Mouse (Mus musculus) CH12.LX (cell line): ENCODE results near the gene Dtx3.

ENCODE experiments used
- CHD2 ChIP-seq: IDR thresholded peaks from 2 replicates; pipeline ENCODE4 v1.6.1; 2011; ENCODE audit warnings: low read length, improper control_type of control experiment
- CTCF ChIP-seq, 2 experiments: IDR thresholded peaks in 1 of 2; conservative IDR thresholded peaks in 1 of 2; 2 replicates each; pipeline ENCODE4 v1.5.1; 2011 to 2012; ENCODE audit warnings: low read depth in 2 of 2, low read length in 2 of 2, improper control_type of control experiment in 1 of 2, inconsistent platforms in 1 of 2, mild to moderate bottlenecking in 1 of 2, moderate library complexity in 1 of 2
- EP300 ChIP-seq: IDR thresholded peaks from 2 replicates; pipeline ENCODE4 v1.6.1; 2011; ENCODE audit warnings: low read length, improper control_type of control experiment
- GABPA ChIP-seq: IDR thresholded peaks from 2 replicates; pipeline ENCODE4 v1.6.1; 2012; ENCODE audit warnings: low read depth, low read length, improper control_type of control experiment, inconsistent platforms; ENCODE audit not compliant: insufficient replicate concordance
- HCFC1 ChIP-seq: IDR thresholded peaks from 2 replicates; pipeline ENCODE4 v1.6.1; 2012; ENCODE audit warnings: low read depth, mild to moderate bottlenecking, inconsistent platforms, low read length, improper control_type of control experiment
- MAZ ChIP-seq: IDR thresholded peaks from 2 replicates; pipeline ENCODE4 v1.6.1; 2012; ENCODE audit warnings: low read depth, mild to moderate bottlenecking, inconsistent platforms, low read length, improper control_type of control experiment, moderate library complexity
- MXI1 ChIP-seq: IDR thresholded peaks from 2 replicates; pipeline ENCODE4 v1.6.1; 2011; ENCODE audit warnings: mild to moderate bottlenecking, low read depth, low read length, improper control_type of control experiment
- NRF1 ChIP-seq: IDR thresholded peaks from 2 replicates; pipeline ENCODE4 v1.6.1; 2014; ENCODE audit warnings: low read depth, mild to moderate bottlenecking, inconsistent platforms, low read length, improper control_type of control experiment, moderate library complexity
- POLR2A ChIP-seq: IDR thresholded peaks from 2 replicates; pipeline ENCODE4 v1.6.1; 2011; ENCODE audit warnings: low read depth, mild to moderate bottlenecking, improper control_type of control experiment, low read length
- RCOR1 ChIP-seq: conservative IDR thresholded peaks from 2 replicates; pipeline ENCODE4 v1.6.1; 2012; ENCODE audit warnings: low read depth, mild to moderate bottlenecking, inconsistent platforms, low read length, improper control_type of control experiment
- TBP ChIP-seq: conservative IDR thresholded peaks from 2 replicates; pipeline ENCODE4 v1.6.1; 2011; ENCODE audit warnings: low read depth, low read length, improper control_type of control experiment
- TCF12 ChIP-seq: IDR thresholded peaks from 2 replicates; pipeline ENCODE4 v1.6.1; 2014; ENCODE audit warnings: low read depth, mild to moderate bottlenecking, inconsistent platforms, low read length, improper control_type of control experiment
- USF1 ChIP-seq: IDR thresholded peaks from 2 replicates; pipeline ENCODE4 v1.6.1; 2014; ENCODE audit warnings: low read depth, mild to moderate bottlenecking, inconsistent platforms, low read length, improper control_type of control experiment
- ZMIZ1 ChIP-seq: IDR thresholded peaks from 2 replicates; pipeline ENCODE4 v1.6.1; 2012; ENCODE audit warnings: low read depth, mild to moderate bottlenecking, inconsistent platforms, low read length, improper control_type of control experiment

GRCm38 (mm10) chr10:127230693-127231092, 35.2 kb upstream of the Dtx3 start:
- no peak for TF ChIP-seq CTCF (conservative IDR thresholded peaks at IDR 0.05 in 1 of 2, IDR thresholded peaks at IDR 0.05 in 1 of 2; ENCODE audit: low read depth in 2 of 2, low read length in 2 of 2)
- no peak for TF ChIP-seq GABPA
- TF ChIP-seq USF1, result no peak
- TF ChIP-seq MAZ, result no peak
- TF ChIP-seq EP300, result no peak
- no peak for TF ChIP-seq HCFC1
- TF ChIP-seq CHD2, result no peak
- TF ChIP-seq RCOR1, result no peak
- TF ChIP-seq ZMIZ1, result no peak
- no peak for TF ChIP-seq TBP
- TF ChIP-seq POLR2A, result no peak
- TF ChIP-seq MXI1, result no peak
- no peak for TF ChIP-seq NRF1
- no peak for TF ChIP-seq TCF12
